Mouse (Mus musculus) embryonic facial prominence, embryonic 12.5 days (tissue): ENCODE data around the gene 1810046K07Rik. TPM values are rescaled to one million over a fixed set of nuclear protein-coding genes. Genes with fewer than 3 reads are reported as not detected.

Experiments
- ATAC-seq: fragments of 200-750 bp; cut with Nextera tagmentation; 2 replicates; pipeline ENCODE4 v1.8.0; 2017; ENCODE audit not compliant: insufficient number of reproducible peaks, insufficient read depth, low FRiP score, low TSS enrichment
- H3K27ac ChIP-seq: fragments of 300-500 bp; sonication (generic); 2 replicates; pipeline ENCODE4 v1.5.1; 2016; ENCODE audit warnings: mild to moderate bottlenecking
- H3K27me3 ChIP-seq: fragments of 300-500 bp; sonication (generic); 2 replicates; pipeline ENCODE4 v1.6.1; 2016; ENCODE audit warnings: mild to moderate bottlenecking, moderate library complexity
- H3K36me3 ChIP-seq: fragments of 300-500 bp; sonication (generic); 2 replicates; pipeline ENCODE4 v1.6.1; 2016; ENCODE audit warnings: mild to moderate bottlenecking
- H3K4me1 ChIP-seq: fragments of 300-500 bp; sonication (generic); 2 replicates; pipeline ENCODE4 v1.6.1; 2016
- H3K4me2 ChIP-seq: fragments of 300-500 bp; sonication (generic); replicated peaks from 2 replicates; pipeline ENCODE4 v1.6.1; 2016; ENCODE audit warnings: mild to moderate bottlenecking, moderate library complexity
- H3K4me3 ChIP-seq: fragments of 300-500 bp; sonication (generic); 2 replicates; pipeline ENCODE4 v1.5.1; 2016; ENCODE audit warnings: mild to moderate bottlenecking
- H3K9ac ChIP-seq: fragments of 300-500 bp; sonication (generic); 2 replicates; pipeline ENCODE4 v1.6.1; 2016; ENCODE audit warnings: mild to moderate bottlenecking, moderate library complexity
- H3K9me3 ChIP-seq: fragments of 300-500 bp; sonication (generic); 2 replicates; pipeline ENCODE4 v1.6.1; 2016; ENCODE audit warnings: mild to moderate bottlenecking, moderate library complexity
- WGBS: fragments of 180-500 bp; shearing (Covaris S2); methylation state at CpG from one replicate; pipeline ENCODE4 v1.1.7; 2016; 5-methylcytosine and 5-hydroxymethylcytosine counted together
- polyA plus RNA-seq: library from polyadenylated mRNA; unstranded; fragments of >200 nt; fragmentation: Nextera tagmentation; extraction: Ambion mirVana; gene quantifications from 2 replicates; pipeline ENCODE4 v1.2.1, GENCODE M21; 2016

The 1810046K07Rik gene
- polyA plus RNA-seq, 1 experiment from 2014 or later: not detected

- Histone ChIP-seq H3K4me1 (no peaks in the 10 kb centered on the region), H3K36me3 (no peaks in the 10 kb centered on the region), H3K9me3 (no peaks in the 10 kb centered on the region), H3K4me2 (no peak overlapping the region), H3K9ac (no peak overlapping the region), H3K27ac (no peak overlapping the region), H3K4me3 (no peak overlapping the region), H3K27me3 (no peaks in the 10 kb centered on the region; the same call in 1 of the 2 replicates)
- ATAC-seq: no peak
- WGBS: 83% methylated on average over 11 of the region's 11 CpGs
Observed at GRCm38 (mm10) chr9:51326619-51327554, 1.8 kb downstream of the 1810046K07Rik start.

DNA sequence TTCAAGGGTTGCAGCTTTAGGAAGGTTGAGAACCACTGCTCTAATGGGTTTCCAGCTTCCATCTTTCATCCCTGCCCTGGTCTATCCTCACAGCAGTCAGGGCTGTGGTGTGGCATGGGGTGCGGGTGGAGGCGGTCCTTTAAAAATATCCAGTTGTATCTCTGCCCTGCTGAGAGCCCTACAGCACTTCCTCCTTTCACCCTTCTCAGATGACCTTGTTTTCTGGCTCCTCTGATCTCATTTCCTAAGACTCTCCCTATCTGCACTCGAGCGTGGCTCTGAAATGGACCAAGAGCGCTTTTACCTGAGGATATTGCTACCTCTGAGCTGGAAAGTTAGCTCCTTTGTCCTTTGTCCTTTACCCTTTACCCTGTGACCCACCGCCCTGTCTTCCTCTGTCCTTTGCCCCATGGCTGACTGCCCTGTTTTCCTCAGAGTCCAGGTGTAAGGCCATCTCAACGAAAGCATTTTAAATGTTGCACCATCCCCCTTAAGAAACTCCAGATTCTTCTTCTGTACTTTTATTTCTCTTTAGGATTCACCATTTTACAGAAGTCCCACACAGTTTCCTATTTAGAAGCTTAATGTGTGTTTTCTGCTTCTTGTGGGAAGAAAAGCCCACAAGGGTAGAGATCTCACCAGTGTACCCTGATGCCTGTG is 4.2 kb downstream of the 1810046K07Rik start:
- WGBS: 81% methylated on average over 7 of the region's 7 CpGs
- Histone ChIP-seq H3K4me3 (no peak overlapping the region), H3K4me1 (no peaks in the 10 kb centered on the region), H3K36me3 (no peaks in the 10 kb centered on the region), H3K9ac (no peak overlapping the region), H3K9me3 (no peaks in the 10 kb centered on the region), H3K27me3 (no peaks in the 10 kb centered on the region; the same call in 1 of the 2 replicates), H3K27ac (no peak overlapping the region), H3K4me2 (no peak overlapping the region)
- no peak for ATAC-seq

DNA sequence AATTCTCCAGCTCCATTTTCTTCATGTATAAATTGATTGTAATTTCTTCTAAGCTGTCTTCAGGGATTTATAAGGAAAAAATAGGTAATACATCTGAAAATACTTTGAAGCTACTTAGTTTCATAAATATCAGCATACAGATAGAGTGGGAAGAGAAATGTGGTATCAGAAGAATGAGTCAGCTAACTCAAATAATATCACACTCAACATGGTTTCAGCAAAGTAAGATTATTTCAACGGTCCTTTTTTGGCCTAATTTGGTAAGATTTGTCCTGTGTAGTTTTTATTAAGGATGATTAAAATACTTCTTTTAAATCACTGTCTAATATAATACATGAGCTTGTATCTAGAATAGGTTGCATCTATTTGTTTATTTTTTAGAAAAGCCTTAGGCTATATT is 8.6 kb downstream of the 1810046K07Rik start:
- H3K36me3 ChIP-seq: no peaks in the 10 kb centered on the region
- H3K4me3 ChIP-seq: no peak overlapping the region
- no peaks in the 10 kb centered on the region; the same call in 1 of the 2 replicates for H3K27me3 ChIP-seq
- no peak overlapping the region for H3K9ac ChIP-seq
- no peaks in the 10 kb centered on the region for H3K9me3 ChIP-seq
- WGBS: 88% methylated on average over 1 of the region's 1 CpGs
- ATAC-seq: no peak
- no peak overlapping the region for H3K4me2 ChIP-seq
- H3K27ac ChIP-seq: no peak overlapping the region
- H3K4me1 ChIP-seq: no peaks in the 10 kb centered on the region

DNA sequence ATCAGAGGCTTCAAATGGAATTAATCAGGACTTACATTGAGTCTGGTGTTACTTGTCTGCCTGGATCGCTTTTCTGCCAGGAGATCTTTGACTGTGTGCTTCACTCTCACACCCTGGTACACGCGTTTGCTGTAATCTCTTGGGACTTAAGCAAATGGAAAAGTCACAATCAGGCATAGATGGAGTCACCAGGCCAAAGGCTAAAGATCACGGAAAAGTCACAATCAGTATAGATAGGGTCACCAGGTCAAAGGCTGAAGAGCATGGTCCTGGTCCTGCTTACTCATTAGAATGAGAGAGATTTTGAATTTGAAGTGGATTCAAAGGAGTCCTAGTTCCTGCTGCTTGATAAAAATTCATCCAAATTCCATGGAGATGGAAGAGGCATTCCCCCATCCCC is 10.5 kb downstream of the 1810046K07Rik start:
- no peaks in the 10 kb centered on the region for H3K27me3 ChIP-seq
- no peaks in the 10 kb centered on the region for H3K9me3 ChIP-seq
- no peak for ATAC-seq
- no peaks in the 10 kb centered on the region for H3K36me3 ChIP-seq
- no peak overlapping the region for H3K4me2 ChIP-seq
- no peak overlapping the region for H3K4me3 ChIP-seq
- H3K9ac ChIP-seq: no peak overlapping the region
- WGBS: 65% methylated on average over 4 of the region's 4 CpGs
- H3K4me1 ChIP-seq: no peaks in the 10 kb centered on the region
- H3K27ac ChIP-seq: no peak overlapping the region

DNA sequence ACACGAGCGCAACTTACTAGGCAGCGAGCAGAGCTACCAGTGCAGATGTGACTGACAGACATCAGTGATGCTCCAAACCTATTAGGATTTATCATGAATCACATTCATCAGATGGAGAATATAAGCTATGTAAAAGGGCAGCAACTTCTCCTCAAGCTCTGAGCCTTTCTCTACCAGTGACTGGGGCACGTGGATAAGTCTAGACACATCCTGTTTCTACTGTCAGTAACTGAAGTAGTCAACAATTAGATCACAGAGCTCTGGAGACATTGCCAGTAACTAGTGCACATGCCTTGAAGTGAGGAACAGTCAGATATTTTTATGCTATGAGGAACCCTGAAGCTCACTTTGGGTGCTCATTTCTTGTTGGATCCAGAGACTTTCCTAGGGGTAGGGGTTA is 11.4 kb downstream of the 1810046K07Rik start:
- Histone ChIP-seq H3K9ac (no peak overlapping the region), H3K4me2 (no peak overlapping the region), H3K36me3 (no peaks in the 10 kb centered on the region), H3K4me1 (no peaks in the 10 kb centered on the region), H3K27ac (no peak overlapping the region), H3K27me3 (no peaks in the 10 kb centered on the region), H3K9me3 (no peaks in the 10 kb centered on the region), H3K4me3 (no peak overlapping the region)
- WGBS: 91% methylated on average over 4 of the region's 4 CpGs
- ATAC-seq: no peak

GRCm38 (mm10) chr9:51315402-51316063 is 13.2 kb downstream of the 1810046K07Rik start:
- Histone ChIP-seq H3K4me2 (no peak overlapping the region), H3K4me3 (no peak overlapping the region), H3K4me1 (no peaks in the 10 kb centered on the region), H3K36me3 (no peaks in the 10 kb centered on the region), H3K27ac (no peak overlapping the region), H3K9me3 (no peaks in the 10 kb centered on the region), H3K9ac (no peak overlapping the region), H3K27me3 (no peaks in the 10 kb centered on the region)
- no peak for ATAC-seq
- 75% methylated on average over 6 of the region's 6 CpGs for WGBS

DNA sequence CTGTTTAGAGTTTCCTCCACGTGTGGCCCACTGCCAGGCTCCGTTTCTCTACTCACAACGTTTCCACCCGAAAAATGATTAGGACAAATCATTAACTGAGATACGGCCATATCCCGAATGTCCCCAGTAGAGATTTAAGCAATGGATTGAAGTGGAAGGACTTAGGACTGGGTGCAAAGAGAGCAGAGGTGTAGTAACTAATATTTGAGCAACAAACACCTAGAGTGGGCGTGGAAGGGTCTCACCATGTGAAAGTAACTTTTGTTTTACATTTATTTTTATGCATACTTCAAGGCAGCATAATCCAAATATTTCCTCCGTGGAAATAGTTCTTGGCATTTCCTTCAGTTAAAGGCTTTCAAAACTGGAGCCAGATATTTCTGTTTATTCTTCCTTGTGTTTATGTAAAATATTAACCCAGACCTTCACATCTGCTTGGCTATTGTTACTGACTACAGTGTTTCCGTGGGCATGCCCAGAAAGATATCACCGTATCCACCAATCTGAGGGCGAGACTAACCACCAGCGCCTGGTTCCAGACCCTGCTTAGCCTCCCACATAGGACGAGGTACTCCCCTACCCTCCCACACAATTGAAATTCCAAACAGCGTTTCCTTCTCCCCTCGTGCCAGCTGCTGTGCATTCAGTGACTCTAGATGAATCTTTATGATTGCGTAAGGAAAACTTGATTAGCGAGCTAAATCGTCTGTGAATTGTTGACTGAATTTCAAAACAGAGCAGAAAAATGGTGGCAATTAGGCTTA is 16.0 kb downstream of the 1810046K07Rik start:
- Histone ChIP-seq H3K36me3 (no peaks in the 10 kb centered on the region), H3K9me3 (no peaks in the 10 kb centered on the region), H3K4me1 (no peaks in the 10 kb centered on the region), H3K27ac (no peak overlapping the region), H3K27me3 (no peaks in the 10 kb centered on the region), H3K9ac (no peak overlapping the region), H3K4me2 (no peak overlapping the region), H3K4me3 (no peak overlapping the region)
- ATAC-seq: no peak
- 65% methylated on average over 18 of the region's 18 CpGs for WGBS

- no peaks in the 10 kb centered on the region for H3K4me1 ChIP-seq
- H3K36me3 ChIP-seq: no peaks in the 10 kb centered on the region
- no peak overlapping the region for H3K4me2 ChIP-seq
- no peaks in the 10 kb centered on the region for H3K27me3 ChIP-seq
- no peak overlapping the region for H3K9ac ChIP-seq
- H3K27ac ChIP-seq: no peak overlapping the region
- 85% methylated on average over 7 of the region's 7 CpGs for WGBS
- ATAC-seq: no peak
- no peaks in the 10 kb centered on the region for H3K9me3 ChIP-seq
- no peak overlapping the region for H3K4me3 ChIP-seq
Observed at GRCm38 (mm10) chr9:51310515-51310914, 18.2 kb downstream of the 1810046K07Rik start.

DNA sequence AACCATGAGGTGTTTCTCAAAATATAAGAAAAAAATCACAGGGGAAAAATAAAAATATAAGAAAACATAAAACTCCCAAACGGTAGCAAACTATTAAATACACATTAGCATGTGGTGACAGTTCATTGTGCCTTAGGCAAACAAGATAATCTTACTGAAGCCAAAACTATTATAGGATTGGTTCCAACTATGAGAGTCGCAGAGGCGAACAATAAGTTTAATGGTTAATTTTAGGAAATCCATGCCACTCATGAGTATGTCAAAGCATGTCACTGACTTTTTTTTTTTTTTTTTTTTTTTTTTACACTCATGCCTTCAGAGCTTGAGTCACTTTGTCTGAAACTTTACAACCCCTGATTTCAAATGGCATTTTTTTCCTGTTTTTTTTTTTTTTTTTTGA is 22.4 kb downstream of the 1810046K07Rik start:
- no peaks in the 10 kb centered on the region for H3K4me1 ChIP-seq
- no peak overlapping the region for H3K4me2 ChIP-seq
- H3K4me3 ChIP-seq: no peak overlapping the region
- H3K36me3 ChIP-seq: no peaks in the 10 kb centered on the region
- H3K27ac ChIP-seq: no peak overlapping the region
- H3K9me3 ChIP-seq: no peaks in the 10 kb centered on the region
- H3K27me3 ChIP-seq: no peaks in the 10 kb centered on the region
- no peak for ATAC-seq
- WGBS: 85% methylated on average over 3 of the region's 3 CpGs
- H3K9ac ChIP-seq: no peak overlapping the region

DNA sequence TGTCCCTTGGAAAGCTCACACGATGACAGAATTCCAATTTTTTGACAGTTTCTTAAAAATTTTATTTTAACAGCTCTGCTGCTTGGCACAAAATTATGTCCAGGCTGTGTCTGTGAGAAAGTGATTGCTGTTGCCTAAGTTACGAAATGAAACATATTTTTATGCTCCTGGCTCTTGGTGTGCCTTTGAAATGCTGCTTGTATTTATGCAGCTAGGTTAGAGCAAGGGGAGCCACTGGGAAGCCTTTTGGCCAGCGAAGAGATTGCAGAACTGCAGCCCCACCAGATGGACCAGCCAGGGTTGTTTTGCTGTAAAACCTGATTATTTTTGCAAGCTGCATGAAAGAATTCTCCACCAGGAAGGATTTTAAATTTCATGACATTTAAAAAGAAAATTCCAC is 23.6 kb downstream of the 1810046K07Rik start:
- no peak overlapping the region for H3K27ac ChIP-seq
- 72% methylated on average over 3 of the region's 3 CpGs for WGBS
- no peak overlapping the region for H3K4me2 ChIP-seq
- no peaks in the 10 kb centered on the region for H3K9me3 ChIP-seq
- no peak for ATAC-seq
- no peaks in the 10 kb centered on the region for H3K4me1 ChIP-seq
- H3K27me3 ChIP-seq: no peaks in the 10 kb centered on the region
- no peaks in the 10 kb centered on the region for H3K36me3 ChIP-seq
- no peak overlapping the region for H3K4me3 ChIP-seq
- H3K9ac ChIP-seq: no peak overlapping the region

GRCm38 (mm10) chr9:51303980-51304379 is 24.7 kb downstream of the 1810046K07Rik start:
- H3K27ac ChIP-seq: no peak overlapping the region
- ATAC-seq: no peak

More at GRCm38 (mm10) chr9:51303980-51304379, 24.7 kb downstream of the 1810046K07Rik start:
- H3K36me3 ChIP-seq: no peaks in the 10 kb centered on the region
- WGBS: 72% methylated on average over 5 of the region's 5 CpGs
- no peaks in the 10 kb centered on the region for H3K4me1 ChIP-seq
- H3K9ac ChIP-seq: no peak overlapping the region
- no peak overlapping the region for H3K4me2 ChIP-seq
- H3K27me3 ChIP-seq: no peaks in the 10 kb centered on the region
- H3K9me3 ChIP-seq: no peaks in the 10 kb centered on the region
- no peak overlapping the region for H3K4me3 ChIP-seq
